Mouse (Mus musculus): ENCODE measurements around the gene Rasl2-9.

- TF ChIP-seq CTCF (IDR thresholded peaks at IDR 0.05; ENCODE audit: low read depth) = no peak
- no peak for TF ChIP-seq EP300 (IDR thresholded peaks at IDR 0.05; ENCODE audit: low read depth)
Measured at GRCm38 (mm10) chr7:5116850-5117249, 8.9 kb downstream of the Rasl2-9 start, which contains the start of gene Rfpl4.
